Mouse (Mus musculus): Measurements from ENCODE around the gene Pih1d1. TPM values are rescaled to one million over a fixed set of nuclear protein-coding genes. Genes with fewer than 3 reads are reported as not detected.

Gene Pih1d1
- total and polyA plus RNA-seq, 3 experiments = 141 to 148 TPM; not detected in 1

DNA sequence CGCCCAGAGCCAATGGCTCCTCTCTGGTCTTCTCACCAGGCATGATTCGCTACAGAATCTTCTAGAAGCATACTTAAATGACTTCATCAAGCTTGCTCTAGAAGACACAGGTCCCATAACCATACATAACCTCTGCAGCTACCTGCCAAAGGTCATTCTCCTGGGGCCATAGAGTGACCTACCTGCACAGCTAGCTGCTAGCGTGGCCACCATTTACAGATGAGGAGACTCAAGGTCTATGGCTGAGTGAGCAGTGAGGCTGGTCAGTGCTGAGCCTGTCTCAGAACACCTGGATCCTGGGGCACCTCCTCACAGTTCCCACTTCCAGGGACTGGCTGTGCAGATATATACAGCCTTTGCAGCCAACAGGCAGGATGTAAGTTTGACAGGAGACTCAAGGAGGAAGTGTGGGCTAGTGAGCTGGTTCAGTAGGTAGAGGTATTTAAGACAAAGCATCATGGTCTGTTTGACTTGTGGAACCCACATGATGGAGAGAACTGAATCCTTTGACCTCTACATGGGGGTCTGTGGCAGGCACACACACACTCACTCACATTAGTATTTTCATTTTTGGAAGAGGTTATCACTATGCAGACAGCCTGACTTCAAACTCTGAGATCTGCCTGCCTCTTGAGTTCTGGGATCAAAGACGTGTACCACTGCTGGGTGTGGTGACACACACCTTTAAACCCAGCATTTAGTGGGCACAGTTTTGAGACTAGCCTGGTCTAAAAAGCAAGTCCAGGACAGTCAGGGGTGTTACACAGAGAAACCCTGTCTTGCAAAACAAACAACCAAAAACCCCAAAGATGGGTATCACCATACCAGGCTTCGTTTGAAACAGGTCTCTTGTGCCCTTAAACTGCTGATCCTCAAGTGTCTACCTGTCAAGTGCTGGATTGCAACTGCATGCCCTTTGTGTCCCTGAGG, 34.1 kb upstream of the Pih1d1 start:
- Histone ChIP-seq H3K79me2 (ENCODE audit: control insufficient read depth, insufficient read depth, low read length, poor library complexity) (peaks cover 25% of the 10 kb centered on the region), H3K9ac (ENCODE audit: control insufficient read depth, low read depth, low read length, poor library complexity, severe bottlenecking) (no peak overlapping the region), H3K4me1 (ENCODE audit: control insufficient read depth in 1 of 2, insufficient read depth in 2 of 2, low read length in 2 of 2) (peaks cover 0 to 22% of the 10 kb centered on the region in 2 experiments; a peak in 2 of 4 replicates), H3K27ac (ENCODE audit: control insufficient read depth, low read depth, low read length) (no peak overlapping the region; the same call in 1 of the 2 replicates), H3K4me3 (ENCODE audit: control insufficient read depth in 1 of 2, insufficient read depth in 1 of 2, low read depth in 2 of 2, low read length in 2 of 2) (no peak overlapping the region), H3K9me3 (replicated peaks; ENCODE audit: insufficient read depth, low read length) (no peaks in the 10 kb centered on the region), H3K27me3 (ENCODE audit: control insufficient read depth in 1 of 2, insufficient read depth in 2 of 2, low read length in 2 of 2) (no peaks in the 10 kb centered on the region), H3K36me3 (ENCODE audit: control insufficient read depth in 1 of 2, insufficient read depth in 2 of 2, low read length in 2 of 2) (peaks cover 3 to 13% of the 10 kb centered on the region in 2 experiments; a peak in 3 of 4 replicates)
- peak; percentile 57 for DNase-seq (ENCODE audit: low read depth, low spot score)
- TF ChIP-seq POLR2A (IDR thresholded peaks at IDR 0.05; ENCODE audit: control insufficient read depth in 1 of 2, insufficient read depth in 1 of 2, low read depth in 1 of 2, low read length in 2 of 2, poor library complexity in 1 of 2) (peak in 1 of 2 experiments; percentile 26; a peak in 1 of 4 replicates), NELFE (IDR thresholded peaks at IDR 0.05; ENCODE audit: low read depth, low read length) (no peak)

- Histone ChIP-seq H3K79me2 (ENCODE audit: control insufficient read depth, insufficient read depth, low read length, poor library complexity) (peaks cover 35% of the 10 kb centered on the region), H3K9ac (ENCODE audit: control insufficient read depth, low read depth, low read length, poor library complexity, severe bottlenecking) (peak overlapping the region; percentile 91), H3K36me3 (ENCODE audit: control insufficient read depth in 1 of 2, insufficient read depth in 2 of 2, low read length in 2 of 2) (peaks cover 7 to 17% of the 10 kb centered on the region in 2 experiments), H3K27me3 (ENCODE audit: control insufficient read depth in 1 of 2, insufficient read depth in 2 of 2, low read length in 2 of 2) (no peaks in the 10 kb centered on the region), H3K4me3 (ENCODE audit: control insufficient read depth in 1 of 2, insufficient read depth in 1 of 2, low read depth in 2 of 2, low read length in 2 of 2) (peak overlapping the region in 1 of 2 experiments; percentile 84; a peak in 1 of 4 replicates), H3K4me1 (ENCODE audit: control insufficient read depth in 1 of 2, insufficient read depth in 2 of 2, low read length in 2 of 2) (peaks cover 0 to 22% of the 10 kb centered on the region in 2 experiments; a peak in 2 of 4 replicates), H3K27ac (ENCODE audit: control insufficient read depth, low read depth, low read length) (peak overlapping the region; percentile 23; the same call in 1 of the 2 replicates), H3K9me3 (replicated peaks; ENCODE audit: insufficient read depth, low read length) (no peaks in the 10 kb centered on the region)
- TF ChIP-seq POLR2A (IDR thresholded peaks at IDR 0.05; ENCODE audit: control insufficient read depth in 1 of 2, insufficient read depth in 1 of 2, low read depth in 1 of 2, low read length in 2 of 2, poor library complexity in 1 of 2) (peak; percentile 10 to 64; a peak in 2 of 4 replicates), ETS1 (IDR thresholded peaks at IDR 0.05; ENCODE audit: low read depth, low read length) (no peak), ZMIZ1 (IDR thresholded peaks at IDR 0.05; ENCODE audit: low read depth, low read length) (no peak), TBP (IDR thresholded peaks at IDR 0.05; ENCODE audit: low read depth, low read length) (0 out of 2 replicates have a peak, but pooled peaks have one; percentile 28)
- DNase-seq (ENCODE audit: low read depth, low spot score) = peak; percentile 74
Observed at GRCm38 (mm10) chr7:45121404-45121803, 32.7 kb upstream of the Pih1d1 start.

- Histone ChIP-seq H3K4me1 (ENCODE audit: control insufficient read depth in 1 of 2, insufficient read depth in 2 of 2, low read length in 2 of 2) (peaks cover 0 to 22% of the 10 kb centered on the region in 2 experiments; a peak in 2 of 4 replicates), H3K9me3 (replicated peaks; ENCODE audit: insufficient read depth, low read length) (no peaks in the 10 kb centered on the region), H3K36me3 (ENCODE audit: control insufficient read depth in 1 of 2, insufficient read depth in 2 of 2, low read length in 2 of 2) (peaks cover 11 to 17% of the 10 kb centered on the region in 2 experiments), H3K27me3 (ENCODE audit: control insufficient read depth in 1 of 2, insufficient read depth in 2 of 2, low read length in 2 of 2) (no peaks in the 10 kb centered on the region), H3K4me3 (ENCODE audit: control insufficient read depth in 1 of 2, insufficient read depth in 1 of 2, low read depth in 2 of 2, low read length in 2 of 2) (peak overlapping the region in 1 of 2 experiments; percentile 84; a peak in 2 of 4 replicates), H3K27ac (ENCODE audit: control insufficient read depth, low read depth, low read length) (peak overlapping the region; percentile 23), H3K9ac (ENCODE audit: control insufficient read depth, low read depth, low read length, poor library complexity, severe bottlenecking) (peak overlapping the region; percentile 91), H3K79me2 (ENCODE audit: control insufficient read depth, insufficient read depth, low read length, poor library complexity) (peaks cover 41% of the 10 kb centered on the region)
- DNase-seq (ENCODE audit: low read depth, low spot score) = no peak
- no peak for TF ChIP-seq POLR2AphosphoS5 (IDR thresholded peaks at IDR 0.05; ENCODE audit: borderline replicate concordance, low read depth, low read length)
- no peak for TF ChIP-seq KAT2A (conservative IDR thresholded peaks at IDR 0.05; ENCODE audit: low read depth, low read length)
- 0 out of 4 replicates have a peak, but pooled peaks of 1 of the 2 experiments have one; percentile 5 for TF ChIP-seq POLR2A (IDR thresholded peaks at IDR 0.05; ENCODE audit: control insufficient read depth in 1 of 2, insufficient read depth in 1 of 2, low read depth in 1 of 2, low read length in 2 of 2, poor library complexity in 1 of 2)
- no peak for TF ChIP-seq HCFC1 (IDR thresholded peaks at IDR 0.05; ENCODE audit: low read depth, low read length)
- TF ChIP-seq TAL1 (IDR thresholded peaks at IDR 0.05; ENCODE audit: low read length) = no peak
Observed at GRCm38 (mm10) chr7:45121966-45122365, 32.1 kb upstream of the Pih1d1 start.
